Mouse (Mus musculus) CH12.LX (cell line): ENCODE data around the gene Kynu. TPM values are rescaled to one million over a fixed set of nuclear protein-coding genes. Genes with fewer than 3 reads are reported as not detected.
A peak's percentile ranks its signal among the peaks of the same experiment; 100 is the strongest.

Source experiments
- DNase-seq: peaks from one replicate; pipeline ENCODE4 v3.0.0-alpha.2; 2013; ENCODE audit errors: extremely low read depth
- H3K27ac ChIP-seq: 2 replicates; pipeline ENCODE4 v1.5.1; 2012; ENCODE audit warnings: low read depth, mild to moderate bottlenecking, control low read depth, moderate library complexity; ENCODE audit not compliant: insufficient read depth
- H3K27me3 ChIP-seq: replicated peaks from 2 replicates; pipeline ENCODE3; 2012; ENCODE audit warnings: inconsistent platforms
- H3K36me3 ChIP-seq, 2 experiments: replicated peaks in 1 of 2; 2 replicates each; pipeline versions ENCODE3 to v1.6.1; 2012; ENCODE audit warnings: inconsistent platforms in 1 of 2, low read length in 1 of 2, mild to moderate bottlenecking in 1 of 2, mixed read lengths in 1 of 2, moderate library complexity in 1 of 2; ENCODE audit not compliant: control insufficient read depth in 1 of 2, insufficient read depth in 1 of 2
- H3K4me1 ChIP-seq, 2 experiments: 2 replicates each; pipeline ENCODE4 v1.6.1; 2012; ENCODE audit warnings: inconsistent platforms in 1 of 2, moderate library complexity in 1 of 2; ENCODE audit not compliant: insufficient read depth in 2 of 2, control insufficient read depth in 1 of 2
- H3K4me2 ChIP-seq: 2 replicates; pipeline ENCODE4 v1.6.1; 2012; ENCODE audit warnings: low read depth, mild to moderate bottlenecking, control low read depth; ENCODE audit not compliant: poor library complexity, insufficient read depth, severe bottlenecking
- H3K4me3 ChIP-seq, 3 experiments: fragments of 150-350 bp in 1 of 3; sonication (generic) in 1 of 3; replicated peaks in 1 of 3; 2 replicates each; pipeline versions ENCODE3 to v1.5.1; 2011 to 2012; ENCODE audit warnings: low read depth in 2 of 3, low read length in 2 of 3, mild to moderate bottlenecking in 2 of 3, moderate library complexity in 2 of 3, control low read depth in 1 of 3, improper control_type of control experiment in 1 of 3, inconsistent platforms in 1 of 3, mixed read lengths in 1 of 3; ENCODE audit not compliant: poor library complexity in 1 of 3
- H3K79me2 ChIP-seq: replicated peaks from 2 replicates; pipeline ENCODE4 v1.6.1; 2012; ENCODE audit warnings: mild to moderate bottlenecking, moderate library complexity; ENCODE audit not compliant: control insufficient read depth, poor library complexity, insufficient read depth, severe bottlenecking; ENCODE audit errors: extremely low read depth
- H3K9ac ChIP-seq: 2 replicates; pipeline ENCODE4 v1.6.1; 2012; ENCODE audit warnings: low read depth, mild to moderate bottlenecking, control low read depth, moderate library complexity; ENCODE audit not compliant: insufficient read depth
- H3K9me3 ChIP-seq: replicated peaks from 2 replicates; pipeline ENCODE3; 2012; ENCODE audit warnings: low read length, inconsistent platforms, mixed read lengths
- CHD1 ChIP-seq: IDR thresholded peaks from 2 replicates; pipeline ENCODE4 v1.6.1; 2012; ENCODE audit warnings: low read depth, low read length, improper control_type of control experiment, inconsistent platforms
- CTCF ChIP-seq, 2 experiments: IDR thresholded peaks in 1 of 2; conservative IDR thresholded peaks in 1 of 2; 2 replicates each; pipeline ENCODE4 v1.5.1; 2011 to 2012; ENCODE audit warnings: low read depth in 2 of 2, low read length in 2 of 2, improper control_type of control experiment in 1 of 2, inconsistent platforms in 1 of 2, mild to moderate bottlenecking in 1 of 2, moderate library complexity in 1 of 2
- HCFC1 ChIP-seq: IDR thresholded peaks from 2 replicates; pipeline ENCODE4 v1.6.1; 2012; ENCODE audit warnings: low read depth, mild to moderate bottlenecking, inconsistent platforms, low read length, improper control_type of control experiment
- IRF4 ChIP-seq: IDR thresholded peaks from 2 replicates; pipeline ENCODE4 v1.6.1; 2014; ENCODE audit warnings: low read depth, mild to moderate bottlenecking, inconsistent platforms, low read length, improper control_type of control experiment
- JUN ChIP-seq: IDR thresholded peaks from 2 replicates; pipeline ENCODE4 v1.6.1; 2011; ENCODE audit warnings: low read depth, mild to moderate bottlenecking, low read length, improper control_type of control experiment, moderate library complexity; ENCODE audit not compliant: insufficient read depth
- MAFK ChIP-seq: IDR thresholded peaks from 2 replicates; pipeline ENCODE4 v1.6.1; 2011; ENCODE audit warnings: low read length, improper control_type of control experiment; ENCODE audit not compliant: insufficient replicate concordance
- MXI1 ChIP-seq: IDR thresholded peaks from 2 replicates; pipeline ENCODE4 v1.6.1; 2011; ENCODE audit warnings: mild to moderate bottlenecking, low read depth, low read length, improper control_type of control experiment
- MYC ChIP-seq: IDR thresholded peaks from 2 replicates; pipeline ENCODE4 v1.6.1; 2011; ENCODE audit warnings: low read depth, mild to moderate bottlenecking, improper control_type of control experiment, low read length
- PAX5 ChIP-seq: IDR thresholded peaks from 2 replicates; pipeline ENCODE4 v1.6.1; 2012; ENCODE audit warnings: low read length, inconsistent platforms, mixed read lengths
- POLR2A ChIP-seq: IDR thresholded peaks from 2 replicates; pipeline ENCODE4 v1.6.1; 2011; ENCODE audit warnings: low read depth, mild to moderate bottlenecking, improper control_type of control experiment, low read length
- POLR2AphosphoS2 ChIP-seq: IDR thresholded peaks from 2 replicates; pipeline ENCODE4 v1.6.1; 2011; ENCODE audit warnings: low read depth, low read length, improper control_type of control experiment
- RAD21 ChIP-seq: IDR thresholded peaks from 2 replicates; pipeline ENCODE4 v1.6.1; 2011; ENCODE audit warnings: low read depth, mild to moderate bottlenecking, low read length, improper control_type of control experiment, moderate library complexity
- RCOR1 ChIP-seq: conservative IDR thresholded peaks from 2 replicates; pipeline ENCODE4 v1.6.1; 2012; ENCODE audit warnings: low read depth, mild to moderate bottlenecking, inconsistent platforms, low read length, improper control_type of control experiment
- SIN3A ChIP-seq: IDR thresholded peaks from 2 replicates; pipeline ENCODE4 v1.6.1; 2012; ENCODE audit warnings: low read length, improper control_type of control experiment, inconsistent platforms
- SMC3 ChIP-seq: IDR thresholded peaks from 2 replicates; pipeline ENCODE4 v1.6.1; 2011; ENCODE audit warnings: low read depth, low read length, improper control_type of control experiment
- TCF12 ChIP-seq: IDR thresholded peaks from 2 replicates; pipeline ENCODE4 v1.6.1; 2014; ENCODE audit warnings: low read depth, mild to moderate bottlenecking, inconsistent platforms, low read length, improper control_type of control experiment
- USF1 ChIP-seq: IDR thresholded peaks from 2 replicates; pipeline ENCODE4 v1.6.1; 2014; ENCODE audit warnings: low read depth, mild to moderate bottlenecking, inconsistent platforms, low read length, improper control_type of control experiment
- ZKSCAN1 ChIP-seq: IDR thresholded peaks from 2 replicates; pipeline ENCODE4 v1.6.1; 2012; ENCODE audit warnings: low read depth, inconsistent platforms, low read length, improper control_type of control experiment, borderline replicate concordance
- ZNF384 ChIP-seq: IDR thresholded peaks from 2 replicates; pipeline ENCODE4 v1.6.1; 2012; ENCODE audit warnings: low read depth, low read length, improper control_type of control experiment, inconsistent platforms
- dilution Hi-C: fragments of 300-500 bp; cut with MboI; formaldehyde crosslinking; loops from 2 replicates; pipeline ENCODE4 v1.14.3; 2020; ENCODE audit warnings: low sequenced_read_pairs; ENCODE audit not compliant: extremely low pct_unique_long_range_greater_than_20kb, extremely low pct_ligation_motif_present
- in situ Hi-C: fragments of 300-500 bp; cut with MboI; formaldehyde crosslinking; loops from 3 replicates; pipeline ENCODE4 v1.14.3; 2019; ENCODE audit warnings: low sequenced_read_pairs, low pct_ligation_motif_present, low pct_unique_long_range_greater_than_20kb, mixed read lengths
- polyA plus RNA-seq: library from polyadenylated mRNA; unstranded; fragments of >175 nt; gene quantifications from 2 replicates; pipeline ENCODE4 v1.2.1, GENCODE M21; 2012; ENCODE audit warnings: low read depth; ENCODE audit not compliant: insufficient read length
- total RNA-seq, 2 experiments: library from RNA; depleted of rRNA; stranded (reverse); fragments of 300-350 nt in 1 of 2; fragments of >200 nt in 1 of 2; gene quantifications; 2 replicates each; pipeline ENCODE4 v1.2.3; 2012 to 2014

The Kynu gene
- total and polyA plus RNA-seq, 3 experiments: 42.4 to 106 (median 77.6) TPM

GRCm38 (mm10) chr2:43587832-43588231 is 32.7 kb downstream of the Kynu start:
- H3K27ac ChIP-seq: no peak overlapping the region
- no peak overlapping the region for H3K4me3 ChIP-seq
- in situ Hi-C loops (no loop called here), dilution Hi-C loops (no loop called here)
- DNase-seq: no peak
- H3K9ac ChIP-seq: no peak overlapping the region
- peaks cover 5 to 45% of the 10 kb centered on the region in 2 experiments; a peak in 3 of 4 replicates for H3K4me1 ChIP-seq
- H3K36me3 ChIP-seq: peaks cover 17 to 52% of the 10 kb centered on the region in 2 experiments
- TF ChIP-seq CHD1 (no peak), RAD21 (no peak), JUN (no peak), HCFC1 (no peak), MAFK (no peak), SMC3 (no peak)
- H3K9me3 ChIP-seq: no peaks in the 10 kb centered on the region
- H3K4me2 ChIP-seq: no peak overlapping the region
- H3K79me2 ChIP-seq: no peaks in the 10 kb centered on the region
- no peaks in the 10 kb centered on the region for H3K27me3 ChIP-seq

DNA sequence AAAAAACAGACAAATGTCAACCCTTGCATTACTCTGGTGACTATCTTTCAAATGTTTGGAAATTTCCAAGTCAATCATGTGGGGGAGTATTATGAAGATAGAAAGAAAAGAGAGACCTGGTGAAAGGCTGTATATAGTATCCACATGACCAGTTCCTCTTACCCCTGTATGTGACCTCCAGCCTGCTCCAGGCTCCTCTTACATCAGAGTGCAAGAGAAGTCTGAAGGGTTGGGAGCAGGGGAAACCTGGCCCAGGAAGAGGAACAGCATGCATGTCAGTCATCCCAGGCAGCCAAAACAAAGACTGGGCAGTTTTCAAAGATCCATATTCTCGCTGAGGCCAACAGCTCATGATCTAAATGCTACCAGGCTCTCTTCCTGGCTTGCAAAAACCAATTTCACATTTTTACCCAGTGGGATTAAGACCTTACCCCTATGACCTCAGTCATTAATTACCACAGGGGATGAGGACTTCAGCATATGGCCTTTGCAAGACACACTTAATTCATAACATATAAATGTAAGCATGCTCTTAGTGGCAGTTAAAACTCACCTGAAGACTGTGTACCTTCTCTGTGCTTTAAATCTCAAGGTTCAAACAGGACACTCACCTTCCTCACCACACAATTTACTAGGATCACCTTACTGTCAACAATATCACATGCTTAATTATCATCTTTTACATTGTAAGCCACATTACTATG is 37.0 kb downstream of the Kynu start:
- no peaks in the 10 kb centered on the region for H3K79me2 ChIP-seq
- dilution Hi-C loops: no loop called here
- H3K4me2 ChIP-seq: no peak overlapping the region
- peaks cover 0 to 17% of the 10 kb centered on the region in 2 experiments; a peak in 2 of 4 replicates for H3K4me1 ChIP-seq
- in situ Hi-C loops: no loop called here
- no peaks in the 10 kb centered on the region for H3K9me3 ChIP-seq
- H3K27me3 ChIP-seq: no peaks in the 10 kb centered on the region
- no peak overlapping the region for H3K27ac ChIP-seq
- no peak for DNase-seq
- H3K4me3 ChIP-seq: no peak overlapping the region
- peaks cover 14 to 60% of the 10 kb centered on the region in 2 experiments for H3K36me3 ChIP-seq
- TF ChIP-seq SIN3A: no peak
- no peak for TF ChIP-seq JUN
- TF ChIP-seq USF1: no peak
- no peak for TF ChIP-seq CHD1
- no peak for TF ChIP-seq IRF4
- TF ChIP-seq SMC3: no peak
- TF ChIP-seq PAX5: no peak
- no peak for TF ChIP-seq ZNF384
- no peak overlapping the region for H3K9ac ChIP-seq

GRCm38 (mm10) chr2:43613571-43613970 is 58.4 kb downstream of the Kynu start:
- Histone ChIP-seq H3K4me2 (no peak overlapping the region), H3K9ac (no peak overlapping the region), H3K27ac (no peak overlapping the region), H3K79me2 (no peaks in the 10 kb centered on the region)
- dilution Hi-C loops: no loop called here
- in situ Hi-C loops: no loop called here
- no peak for TF ChIP-seq RCOR1
- TF ChIP-seq MXI1: no peak
- TF ChIP-seq MAFK: no peak
- TF ChIP-seq CTCF (conservative IDR thresholded peaks at IDR 0.05 in 1 of 2, IDR thresholded peaks at IDR 0.05 in 1 of 2; ENCODE audit: low read depth in 2 of 2, low read length in 2 of 2): no peak
- TF ChIP-seq POLR2A: no peak
- no peak for TF ChIP-seq CHD1
- TF ChIP-seq MYC: no peak
- TF ChIP-seq POLR2AphosphoS2: no peak
- no peak for TF ChIP-seq USF1
- TF ChIP-seq TCF12: no peak
- TF ChIP-seq ZKSCAN1: no peak
- TF ChIP-seq, all 38 proteins: peak for 0
- Histone ChIP-seq H3K4me3 (no peak overlapping the region), H3K9me3 (no peaks in the 10 kb centered on the region), H3K27me3 (no peaks in the 10 kb centered on the region), H3K4me1 (no peaks in the 10 kb centered on the region), H3K36me3 (peaks cover 9 to 80% of the 10 kb centered on the region in 2 experiments)
- peak; percentile 34 for DNase-seq
